Mouse (Mus musculus) left cerebral cortex, postnatal 36 days (tissue): ENCODE measurements at regions not wholly inside any gene's neighbourhood (a gene's known extent, or its start where the extent isn't known, plus 50 kb on each side); places are given as distances from the start of the nearest gene placed in this dataset.

Source experiments
- DNase-seq, 2 experiments: peaks; one replicate each; pipeline ENCODE4 v3.0.0; 2021 to 2022; ENCODE audit warnings: low spot score in 2 of 2, mixed read lengths in 1 of 2
- intact Hi-C: fragments of 180-260 bp; cut with DNase I; formaldehyde crosslinking; loops from one replicate; pipeline ENCODE4 v1.15.1; 2025

DNA sequence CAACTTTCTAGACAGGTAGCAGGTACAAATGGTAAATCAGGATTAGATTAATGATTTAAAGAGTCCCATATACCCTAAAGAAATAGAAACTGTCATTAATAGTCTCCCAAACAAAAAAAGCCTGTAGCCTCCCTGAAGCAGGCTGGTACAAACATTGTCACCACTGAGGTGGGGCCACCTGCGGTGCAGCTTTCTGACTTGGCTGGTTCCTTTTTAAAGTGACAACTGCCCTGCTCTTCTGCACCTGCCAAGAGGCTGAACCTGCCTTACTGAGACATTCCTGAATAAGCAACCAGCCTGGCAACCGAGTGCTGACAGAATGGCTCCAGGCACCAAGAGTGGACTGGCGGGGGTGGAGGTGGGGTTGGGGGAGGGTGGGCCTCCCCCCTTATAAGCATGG, 687.0 kb upstream of the Vrk2 start:
- intact Hi-C loops, result no loop called here

DNA sequence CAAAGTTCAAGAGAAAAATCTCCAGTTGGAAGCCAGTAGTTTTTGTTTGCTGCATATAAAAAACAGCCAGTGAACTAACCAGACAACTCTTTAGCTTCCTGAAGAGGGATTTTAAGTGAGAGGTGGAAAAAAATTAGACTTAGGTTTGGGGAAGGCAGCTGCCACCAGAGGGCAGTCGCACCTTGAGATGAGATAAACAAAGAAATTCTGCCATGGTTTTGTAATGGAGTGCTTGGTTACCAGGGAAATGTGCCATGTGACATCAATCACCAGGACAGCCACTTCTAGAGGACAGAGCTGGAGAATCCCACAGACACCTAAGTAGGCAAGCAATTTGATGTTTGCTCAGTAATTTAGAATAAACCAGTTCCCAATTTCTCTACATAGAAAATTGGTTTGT, 670.5 kb upstream of the Vrk2 start:
- DNase-seq, result peak; percentile 31 to 32
- intact Hi-C loops, result loop anchor here (2.0 kb wide), 1 partner anchor 1321 kb away; the partner anchor contains the start of gene Ccdc85a

More for the DNA sequence above, 687.0 kb upstream of the Vrk2 start:
- no peak for DNase-seq

GRCm38 (mm10) chr11:27258521-27258920, 664.7 kb upstream of the Vrk2 start:
- intact Hi-C loops, result no loop called here
- DNase-seq, result no peak

GRCm38 (mm10) chr11:27235884-27236283, 642.1 kb upstream of the Vrk2 start:
- DNase-seq, result no peak
- intact Hi-C loops, result no loop called here

DNA sequence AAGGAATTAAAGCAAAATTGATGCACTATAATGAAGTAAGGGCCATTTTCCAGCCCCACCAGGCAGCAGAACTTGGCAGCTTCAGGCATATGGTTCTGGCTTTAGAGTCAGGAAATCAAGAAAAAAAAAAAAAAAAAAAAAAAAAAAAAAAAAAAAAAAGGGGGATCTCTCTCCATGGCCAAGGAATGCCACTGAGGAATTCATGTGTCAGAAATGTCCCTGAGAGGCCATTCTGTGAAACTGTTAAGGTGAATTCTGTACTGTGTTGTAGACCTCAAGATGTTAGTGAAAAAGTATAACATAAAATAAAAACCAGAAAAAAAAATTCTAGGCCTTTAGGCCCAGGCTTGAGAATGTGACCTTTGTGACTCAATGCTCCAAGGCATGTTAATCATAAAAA, 632.7 kb upstream of the Vrk2 start:
- DNase-seq, result no peak
- intact Hi-C loops, result loop anchor here (10.0 kb wide), 1 partner anchor 1358 kb away; the partner anchor contains the start of gene Ccdc85a

DNA sequence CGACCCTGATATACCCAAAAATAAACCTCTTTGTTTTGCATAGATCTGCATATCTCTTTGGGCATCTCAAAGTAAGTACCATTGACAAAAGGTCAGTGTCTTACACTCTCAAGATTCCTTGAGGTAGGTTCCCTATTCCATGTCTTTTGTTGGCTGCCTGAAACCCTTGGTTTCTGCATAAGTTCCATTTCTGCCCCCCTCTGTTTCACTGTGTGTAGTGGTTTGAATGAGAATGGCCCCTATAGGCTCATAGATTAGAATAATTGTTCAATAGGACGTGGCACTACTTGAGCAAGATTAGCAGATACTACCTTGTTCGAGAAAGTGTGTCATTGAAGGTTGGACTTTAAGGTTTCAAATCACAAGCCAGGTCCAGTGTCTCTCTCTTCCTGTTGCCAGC, 628.6 kb upstream of the Vrk2 start:
- DNase-seq, result no peak
- intact Hi-C loops, result loop anchor here (10.0 kb wide), 1 partner anchor 1362 kb away; the partner anchor contains the start of gene Ccdc85a

DNA sequence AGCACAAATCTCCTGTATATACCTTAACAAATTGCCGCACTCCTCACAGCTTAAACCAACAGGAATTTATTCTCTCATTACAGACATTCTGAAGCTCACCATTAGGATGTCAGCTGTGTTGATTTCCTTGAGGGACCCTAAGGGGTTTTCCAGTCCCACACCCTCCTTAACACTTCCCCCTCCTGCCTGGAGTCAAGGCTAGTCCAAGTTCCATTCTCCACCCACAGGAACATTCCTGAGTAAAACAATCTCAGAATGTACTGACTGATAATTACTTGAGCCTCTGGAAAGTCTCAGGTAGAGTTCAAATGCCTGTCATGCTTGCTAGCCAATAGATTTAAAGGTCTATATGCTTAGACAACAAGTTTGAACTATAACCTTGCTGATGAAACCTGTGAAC, 628.2 kb upstream of the Vrk2 start:
- DNase-seq, result no peak
- intact Hi-C loops, result loop anchor here (10.0 kb wide), 1 partner anchor 1363 kb away; the partner anchor contains the start of gene Ccdc85a

GRCm38 (mm10) chr11:27219715-27220699, 626.2 kb upstream of the Vrk2 start:
- DNase-seq, result no peak
- intact Hi-C loops, result loop anchor here (10.0 kb wide), 1 partner anchor 1365 kb away; the partner anchor contains the start of gene Ccdc85a

- no peak for DNase-seq
- intact Hi-C loops, result no loop called here
Measured at GRCm38 (mm10) chr11:27215752-27216151, 622.0 kb upstream of the Vrk2 start.

- no peak for DNase-seq
- intact Hi-C loops, result no loop called here
Measured at GRCm38 (mm10) chr11:27203330-27204214, 609.8 kb upstream of the Vrk2 start.

DNA sequence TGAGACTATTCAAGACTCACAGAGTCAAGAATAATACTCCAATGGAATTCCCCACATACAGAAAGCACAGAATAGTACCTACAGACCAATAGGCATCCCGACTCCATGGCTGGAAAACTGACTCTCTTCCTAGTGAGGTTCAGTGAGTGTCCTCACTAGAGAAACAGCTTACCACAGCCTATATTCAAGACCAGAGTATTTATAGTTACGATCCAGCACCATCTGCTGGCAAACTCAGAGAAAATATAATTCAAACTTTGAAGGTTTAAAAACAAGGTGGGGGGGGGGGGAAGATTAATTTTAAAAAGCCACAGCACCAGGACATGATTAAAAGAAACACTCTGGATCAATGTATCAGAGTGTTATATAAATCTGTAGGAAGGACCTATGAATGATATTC, 590.2 kb upstream of the Vrk2 start:
- no peak for DNase-seq
- intact Hi-C loops, result no loop called here

- intact Hi-C loops, result no loop called here
- no peak for DNase-seq
Measured at GRCm38 (mm10) chr11:27183422-27183821, 589.6 kb upstream of the Vrk2 start.

GRCm38 (mm10) chr11:27160411-27160810, 566.6 kb upstream of the Vrk2 start:
- intact Hi-C loops, result no loop called here
- no peak for DNase-seq
